Mouse (Mus musculus) c-Kit-negative CD71-positive TER-119-positive erythroid progenitor cells, embryonic 14.5 days (primary cell): ENCODE data around the gene Nin.

Source experiments
- DNase-seq: peaks from one replicate; pipeline ENCODE4 v3.0.0-alpha.2; 2013; ENCODE audit warnings: low read depth, low spot score

Gene Nin

DNA sequence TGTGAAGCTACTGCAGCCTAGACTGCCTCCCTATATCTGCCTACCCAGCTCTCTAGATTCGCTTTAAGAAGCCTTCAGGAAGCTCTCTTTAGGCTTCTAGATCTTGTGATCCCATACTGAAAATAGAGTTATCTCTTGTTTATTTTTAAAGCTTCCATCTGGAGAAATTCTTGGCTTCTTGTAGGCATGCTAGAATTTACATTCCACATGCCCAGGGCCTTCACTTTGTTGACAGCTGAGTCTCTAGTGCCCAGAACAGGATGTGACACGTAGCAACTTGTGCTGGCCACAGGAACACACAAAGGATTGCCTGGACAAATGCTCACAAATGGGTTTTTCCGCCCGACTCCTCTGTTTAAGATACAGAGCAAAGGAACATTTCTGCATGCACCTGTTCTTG, 97.6 kb downstream of the Nin start:
- no peak for DNase-seq

- DNase-seq = no peak
Measured at GRCm38 (mm10) chr12:70011681-70012080, 101.8 kb downstream of the Nin start.

DNA sequence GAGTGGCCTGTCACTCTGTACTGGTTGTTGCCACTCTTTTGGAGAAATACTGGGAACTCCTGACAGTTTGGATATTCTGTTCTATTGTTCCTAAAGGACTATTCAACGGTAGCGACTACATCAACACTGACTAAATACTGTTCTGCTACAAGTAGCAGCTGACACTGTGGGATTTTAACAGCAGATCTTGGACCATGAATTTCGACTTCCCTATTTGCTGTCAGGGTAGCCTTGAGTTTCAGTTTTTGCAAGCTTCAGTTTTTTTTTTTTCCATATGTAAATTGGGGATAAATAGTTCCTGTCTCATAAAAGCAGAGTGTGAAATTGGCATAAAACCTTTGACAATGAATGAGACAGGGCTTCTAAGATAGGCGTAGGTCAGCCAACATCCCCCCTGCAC, 103.2 kb downstream of the Nin start:
- DNase-seq = no peak

DNA sequence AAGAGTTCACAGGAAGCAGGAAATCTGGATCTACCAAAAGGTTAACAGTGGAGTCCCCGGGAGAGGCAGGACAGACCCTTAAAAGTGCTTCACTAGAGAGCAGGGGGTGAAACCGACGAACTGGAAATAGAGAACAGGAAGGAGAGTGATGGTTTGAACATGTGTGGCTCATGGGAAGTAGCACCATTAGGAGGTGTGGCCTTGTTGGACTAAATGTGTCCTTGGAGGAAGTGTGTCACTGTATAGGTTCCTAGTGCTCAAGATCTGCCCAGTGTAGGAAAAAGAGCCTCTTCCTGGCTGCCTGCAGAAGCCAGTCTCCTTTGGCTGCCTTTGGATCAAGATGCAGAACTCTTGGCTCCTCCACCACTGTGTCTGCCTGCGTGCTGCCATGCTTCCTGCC, 108.4 kb downstream of the Nin start:
- DNase-seq = no peak

GRCm38 (mm10) chr12:69998186-69998983, 115.1 kb downstream of the Nin start:
- DNase-seq = no peak

GRCm38 (mm10) chr12:69995382-69995781, 118.1 kb downstream of the Nin start:
- no peak for DNase-seq

DNA sequence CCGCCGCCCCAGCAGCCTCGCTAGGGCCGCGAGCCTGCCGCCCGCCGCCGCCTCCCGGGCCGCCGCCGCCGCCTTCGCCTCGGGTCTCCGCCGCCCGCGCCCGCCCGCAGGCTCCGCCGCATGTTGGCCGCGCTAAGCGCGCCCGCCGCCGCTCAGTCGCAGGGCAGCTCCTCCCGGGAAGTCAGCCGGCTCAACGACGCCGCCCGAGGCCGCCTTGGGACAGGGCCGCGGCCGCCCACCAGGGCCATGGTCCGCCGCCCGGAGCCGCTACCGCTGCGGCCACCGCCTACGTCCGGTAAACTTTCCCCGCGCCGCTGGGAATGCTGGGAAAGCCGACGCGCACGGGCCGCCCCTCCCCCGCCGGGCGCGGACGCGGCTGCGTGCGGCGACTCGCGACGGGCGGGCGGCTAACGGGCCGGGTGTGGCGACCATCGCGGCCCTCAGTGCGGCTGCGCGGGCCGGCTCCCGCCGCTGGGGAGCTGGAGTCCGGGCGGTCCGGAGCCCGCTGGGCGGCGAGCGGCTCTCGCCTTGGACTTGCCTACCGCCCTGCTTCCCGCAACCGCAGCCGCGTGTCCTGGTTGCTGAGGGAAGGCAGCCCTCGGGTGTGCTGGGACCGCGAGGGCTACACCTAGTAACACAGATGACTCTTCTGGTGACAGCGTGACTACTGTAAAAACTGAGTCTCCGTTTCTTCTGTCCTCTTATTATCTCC, 126.6 kb downstream of the Nin start, which contains the start of gene Sav1:
Sav1 (minus strand) TSS at position 217 of the 712 bp plus-strand sequence.
- peak; percentile 84 for DNase-seq

- peak; percentile 42 for DNase-seq
Measured at GRCm38 (mm10) chr12:69986241-69986762, 127.2 kb downstream of the Nin start.

DNA sequence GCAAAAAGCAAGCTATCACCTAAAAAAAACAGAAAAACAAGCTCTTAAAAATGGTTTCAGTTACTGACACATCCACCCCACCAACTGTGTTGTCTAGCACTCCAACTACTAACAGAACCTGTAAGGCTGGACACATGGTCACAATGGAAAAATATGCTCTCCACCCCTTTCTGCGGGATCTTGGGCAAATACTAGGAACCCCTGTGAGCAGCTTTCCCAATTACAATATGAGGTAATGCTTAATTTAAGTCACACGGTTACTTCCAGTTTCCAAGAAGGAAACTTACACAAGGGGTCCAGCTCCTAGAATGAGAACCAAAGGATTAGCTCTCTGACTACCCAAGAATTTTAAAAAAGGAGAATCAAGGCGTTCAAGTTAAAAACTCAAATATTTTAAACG, 128.0 kb downstream of the Nin start:
- no peak for DNase-seq

DNA sequence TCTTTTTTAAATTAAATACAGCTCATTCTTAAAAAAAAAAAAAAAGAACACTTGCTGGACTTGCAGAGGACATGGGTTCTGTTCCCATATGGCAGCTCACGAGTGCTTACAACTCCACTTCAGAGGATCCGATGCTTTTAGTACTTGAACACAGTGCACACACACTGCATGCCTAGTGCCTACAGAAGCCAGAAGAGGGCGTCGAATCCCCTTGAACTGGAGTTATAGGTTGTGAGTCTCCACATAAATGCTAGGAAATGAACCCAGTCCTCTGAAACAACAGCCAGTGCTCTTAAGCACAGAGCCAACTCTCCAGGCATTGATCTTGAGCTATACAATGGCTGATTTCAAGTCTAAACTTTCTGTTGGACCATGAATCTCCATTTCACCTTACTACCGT, 130.6 kb downstream of the Nin start:
- DNase-seq = no peak

DNA sequence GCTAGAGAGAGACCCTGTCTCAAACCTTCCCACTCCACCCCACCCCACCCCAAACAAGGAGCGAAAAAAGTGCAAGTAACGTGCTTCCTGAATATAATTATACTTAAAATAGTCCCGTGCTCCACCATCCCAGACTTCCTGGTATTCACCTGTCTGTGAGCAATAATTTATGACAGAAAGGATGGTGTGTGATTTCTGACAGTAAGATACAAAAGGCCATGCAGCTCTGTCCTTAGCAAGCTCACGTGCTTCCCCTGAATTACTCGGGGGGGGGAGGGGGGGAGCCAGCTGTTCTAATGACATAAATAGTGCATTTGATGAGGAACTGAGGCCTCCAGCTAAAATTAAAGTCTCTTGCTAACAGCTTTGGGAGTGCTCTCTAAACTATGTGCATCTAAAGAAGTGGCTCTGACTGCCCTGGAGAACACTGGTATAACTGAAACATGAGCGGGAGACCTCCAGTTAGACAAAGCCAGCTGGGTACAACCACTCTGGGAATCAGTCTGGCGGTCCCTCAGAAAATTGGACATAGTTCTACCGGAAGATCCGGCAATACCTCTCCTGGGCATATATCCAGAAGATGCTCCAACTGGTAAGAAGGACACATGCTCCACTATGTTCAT, 136.0 kb downstream of the Nin start:
- DNase-seq = no peak

GRCm38 (mm10) chr12:69976688-69977087, 136.8 kb downstream of the Nin start:
- DNase-seq = no peak

DNA sequence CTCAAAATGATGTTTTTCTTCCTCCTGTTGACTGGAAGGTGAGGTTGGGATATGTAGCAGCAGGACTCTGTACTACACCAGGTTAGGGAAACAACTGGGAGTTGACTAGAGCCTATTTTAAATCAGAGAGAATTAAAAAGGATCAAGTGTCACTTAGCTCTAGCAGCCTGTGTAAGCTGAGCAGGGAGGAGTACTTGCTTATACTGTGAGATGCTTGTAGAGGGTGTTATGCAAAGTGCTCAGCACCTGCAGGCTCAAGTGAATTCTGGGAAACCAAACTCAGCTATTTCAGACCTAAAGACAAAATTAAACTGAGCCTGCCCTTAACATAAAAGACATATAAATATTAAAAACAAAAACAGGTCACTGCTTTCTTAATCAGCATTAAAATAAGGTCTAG, 139.9 kb downstream of the Nin start:
- no peak for DNase-seq

DNA sequence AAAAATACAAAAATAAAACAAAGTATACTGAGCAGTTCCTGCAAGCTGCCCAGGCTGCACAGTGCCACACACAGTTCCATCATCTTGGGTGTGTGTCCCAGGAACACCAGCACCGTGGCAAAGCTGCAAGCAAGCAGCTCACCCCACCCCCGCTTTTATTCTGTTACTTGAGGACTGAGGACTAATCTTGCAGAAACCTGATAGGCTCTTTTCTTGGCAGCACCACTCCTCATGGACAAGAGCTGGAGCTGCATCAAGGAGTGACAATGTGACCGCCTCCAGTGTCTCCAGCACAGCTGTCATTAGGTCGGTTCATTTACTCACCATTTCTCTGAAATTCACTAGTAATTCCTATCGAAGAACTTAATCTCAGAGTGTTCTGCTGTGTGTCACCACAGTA, 145.4 kb downstream of the Nin start:
- DNase-seq = no peak

DNA sequence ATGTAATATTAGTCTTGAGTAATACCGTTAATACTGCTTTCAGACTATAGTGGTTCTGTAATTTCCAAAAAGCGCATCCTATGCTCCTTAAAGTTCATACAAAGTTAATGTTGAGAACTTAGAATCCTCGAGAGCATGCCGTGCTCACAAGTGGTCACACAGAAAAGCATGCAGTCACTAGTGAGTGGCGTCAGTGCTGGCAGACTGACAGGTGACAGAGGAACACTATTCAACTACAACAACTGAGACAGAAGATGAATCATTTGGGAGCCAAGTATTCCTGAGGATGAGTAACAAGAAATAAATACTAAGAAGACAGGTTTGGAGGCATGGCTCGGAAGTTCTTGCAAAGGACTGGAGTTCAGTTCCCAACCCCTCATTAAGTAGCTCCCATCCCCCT, 146.4 kb downstream of the Nin start:
- no peak for DNase-seq

DNA sequence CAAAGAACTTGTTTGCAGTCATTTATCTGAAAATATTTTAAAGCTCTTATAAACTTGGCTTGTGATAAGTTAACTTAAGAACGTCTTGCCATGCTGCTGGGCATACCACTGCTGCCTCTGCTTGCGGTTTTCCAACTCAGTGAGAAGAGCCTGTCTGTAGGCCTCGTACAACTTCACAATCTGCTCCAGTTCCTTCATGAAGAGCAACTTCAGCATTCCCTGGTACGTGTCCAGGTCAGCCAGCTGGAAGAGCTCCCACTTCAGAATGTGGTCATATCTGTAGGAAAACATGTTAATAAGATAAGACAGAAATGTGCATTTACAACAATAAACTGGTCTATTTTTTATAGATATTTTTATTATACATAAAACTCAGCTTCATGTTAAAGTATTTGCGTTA, 147.4 kb downstream of the Nin start:
- DNase-seq = no peak

DNA sequence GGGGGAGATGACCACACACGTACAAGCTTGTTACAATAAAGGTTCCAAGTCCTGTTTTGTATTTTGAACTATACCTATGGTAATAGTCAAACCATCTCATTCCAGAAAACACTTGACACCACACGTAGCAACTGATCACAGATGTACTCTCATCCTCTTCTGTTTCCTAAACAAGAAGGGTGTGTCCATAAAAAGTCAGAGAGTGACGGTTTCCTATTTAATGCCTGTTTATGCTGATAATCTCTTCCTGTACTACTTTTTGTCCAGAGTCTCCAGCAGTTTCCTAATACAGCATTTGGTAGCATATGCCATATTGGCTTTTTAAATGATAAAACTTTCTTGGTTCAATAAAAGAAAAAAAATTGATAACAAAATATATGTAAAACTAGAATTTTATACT, 147.9 kb downstream of the Nin start:
- DNase-seq = no peak

DNA sequence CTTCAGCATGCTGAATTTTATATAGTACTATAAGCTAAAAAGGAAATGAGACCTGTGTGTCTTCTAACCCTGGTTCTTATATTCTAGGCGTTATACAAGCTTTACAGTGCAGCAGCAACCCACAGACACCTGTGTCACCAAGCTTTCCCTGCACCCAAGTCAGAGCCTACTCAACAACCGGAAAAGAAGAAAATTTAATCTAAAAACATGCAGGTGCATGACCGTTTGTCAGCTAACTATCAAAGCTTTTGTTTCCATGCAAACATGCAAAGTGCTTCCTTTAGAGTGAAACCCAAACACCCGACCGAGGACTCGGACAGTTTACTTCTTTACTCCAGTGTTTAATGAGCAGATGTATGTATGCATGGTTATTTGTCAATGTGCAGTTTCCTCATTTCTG, 150.4 kb downstream of the Nin start:
- no peak for DNase-seq

DNA sequence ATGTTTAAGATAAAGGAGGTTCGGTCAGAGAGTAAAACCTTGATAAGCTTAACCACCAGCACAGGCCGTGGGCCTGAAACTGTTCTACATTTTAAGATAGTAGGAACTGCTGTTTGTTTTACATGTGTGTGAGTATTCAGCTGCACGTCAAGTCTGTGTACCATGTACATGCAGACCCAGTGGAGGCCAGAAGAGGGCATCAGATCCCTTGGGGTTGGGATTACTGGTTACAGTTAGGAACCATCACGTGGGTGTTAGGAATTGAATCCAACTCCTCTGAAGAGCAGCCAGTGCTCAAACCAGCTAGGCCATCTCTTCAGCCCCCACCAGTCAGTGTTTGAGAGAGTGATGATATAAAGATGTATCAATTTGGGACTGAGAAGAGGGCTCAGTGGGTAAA, 151.0 kb downstream of the Nin start:
- DNase-seq = no peak
